Mouse (Mus musculus): ENCODE results near the gene Gm15056. TPM values are rescaled to one million over a fixed set of nuclear protein-coding genes. Genes with fewer than 3 reads are reported as not detected.

The Gm15056 gene
- not detected for polyA plus RNA-seq (2017; shearing (Covaris generic))

DNA sequence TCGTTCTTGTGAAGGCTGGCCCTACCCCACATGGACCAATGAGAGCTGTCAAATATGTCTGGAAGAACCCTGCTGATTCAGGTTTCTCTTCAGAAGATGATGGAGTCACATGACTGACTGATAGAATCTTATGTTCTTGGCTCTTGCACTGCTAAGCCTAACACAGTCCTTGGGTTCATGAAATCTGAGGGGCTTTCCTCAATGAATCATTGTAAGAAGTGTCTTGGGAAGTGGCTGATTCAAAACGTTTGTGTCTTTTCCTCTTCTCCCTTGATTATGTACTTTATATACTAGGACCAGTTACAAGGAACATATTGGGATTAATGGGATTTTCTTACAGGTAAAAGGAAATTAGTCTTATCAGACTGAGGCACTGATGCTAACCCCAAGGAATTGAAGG, at the start of gene Gm15056:
Gene Gm15056 (minus strand): TSS at position 101 of the 400 bp plus-strand sequence.

DNA sequence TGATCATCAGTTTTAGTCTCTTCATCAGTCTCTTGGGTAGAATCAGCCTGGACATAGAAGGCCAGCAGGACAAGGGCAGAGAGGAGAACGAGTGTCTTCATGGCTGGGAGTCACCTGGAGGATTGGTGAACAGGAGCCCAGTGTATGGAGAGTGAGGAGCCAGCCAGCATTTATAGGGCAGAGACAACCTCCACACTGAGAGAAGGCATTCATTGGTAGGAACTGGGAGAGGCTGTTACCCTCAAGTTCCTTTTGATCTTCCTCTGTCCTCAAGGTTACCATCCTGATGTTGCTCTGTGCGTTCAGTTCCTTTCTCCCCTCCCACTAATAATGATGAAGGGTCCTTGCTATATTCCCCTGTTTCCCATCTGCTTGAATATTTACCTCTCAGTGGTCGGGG, 42.2 kb upstream of the Gm15056 start, which contains the start of gene AY761185:
Gene AY761185 (minus strand): TSS at position 101 of the 400 bp plus-strand sequence.

DNA sequence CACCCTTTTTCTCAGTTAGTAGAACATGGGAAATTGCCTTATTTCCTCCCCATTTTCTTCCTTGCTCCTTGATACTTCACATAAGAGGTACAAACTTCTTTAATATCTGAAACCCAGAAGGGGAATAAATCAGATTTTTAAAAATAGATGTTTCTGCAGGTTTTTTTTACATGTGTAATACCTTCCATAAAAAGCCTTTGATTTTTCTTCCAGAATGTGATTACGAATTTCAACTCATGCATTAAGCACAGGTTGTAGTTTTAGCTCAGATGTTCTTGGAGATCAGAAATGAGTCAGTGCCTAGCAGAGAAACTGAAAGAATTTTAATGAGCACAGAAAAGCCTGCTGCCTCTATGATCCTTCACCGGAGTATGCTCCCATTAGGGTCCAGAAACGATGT, 19.5 kb upstream of the Gm15056 start, which contains the start of gene Gm6040:
Gene Gm6040 (minus strand): TSS at position 101 of the 400 bp plus-strand sequence.

DNA sequence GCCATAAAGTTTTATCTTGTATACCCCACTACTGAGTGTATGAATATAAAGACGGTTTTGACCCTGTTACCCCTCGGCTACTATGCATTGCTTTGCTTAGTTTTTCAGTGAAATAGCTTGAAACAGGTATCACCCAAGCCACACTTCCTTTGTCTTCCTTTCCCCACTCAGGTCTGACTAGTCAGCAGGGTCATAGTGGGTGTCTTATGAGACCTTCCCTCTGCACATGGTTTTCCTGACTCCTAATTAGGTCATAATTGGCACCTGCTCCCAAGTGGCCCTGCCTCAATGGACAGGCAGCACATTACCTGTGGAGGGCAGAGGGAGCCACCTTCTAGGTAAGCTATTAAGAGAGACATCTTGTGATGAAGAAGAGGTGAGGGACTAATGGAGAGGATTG, 10.1 kb downstream of the Gm15056 start, which contains the start of gene Defb33:
Gene Defb33 (plus strand): TSS at position 301 of the 400 bp plus-strand sequence.

Other genes with a start within 250 kb of the Gm15056 start
- gene Defb33, start 10.0 kb downstream of the Gm15056 start, polyA plus RNA-seq (2017; shearing (Covaris generic)), result not detected
- not detected for gene Gm6040, start 19.4 kb upstream of the Gm15056 start, polyA plus RNA-seq (2017; shearing (Covaris generic))
- gene AY761185, start 42.1 kb upstream of the Gm15056 start, polyA plus RNA-seq (2017; shearing (Covaris generic)), result under 1 TPM in 1 of 2 experiments, not detected in 1; 0.67 TPM
- gene Defa21, start 122.9 kb upstream of the Gm15056 start, polyA plus RNA-seq (2017; shearing (Covaris generic)), result not detected
- gene Defa23, start 152.4 kb upstream of the Gm15056 start, polyA plus RNA-seq (2017; shearing (Covaris generic)), result not detected
- gene Defa35, start 162.4 kb upstream of the Gm15056 start, polyA plus RNA-seq (2017; shearing (Covaris generic)), result not detected
- not detected for gene Defa25, start 181.8 kb upstream of the Gm15056 start, polyA plus RNA-seq (2017; shearing (Covaris generic))
- 1 to 10 TPM in 1 of 2 experiments, under 1 TPM in 1; 0.60 to 1.9 TPM for gene Gm14851, start 193.4 kb upstream of the Gm15056 start, polyA plus RNA-seq (2017; shearing (Covaris generic))
- gene Defa30, start 232.0 kb upstream of the Gm15056 start, polyA plus RNA-seq (2017; shearing (Covaris generic)), result not detected